Mouse (Mus musculus) liver, embryonic 12.5 days (tissue): ENCODE results near the gene Ugt1a2. TPM values are rescaled to one million over a fixed set of nuclear protein-coding genes. Genes with fewer than 3 reads are reported as not detected.
A peak's percentile ranks its signal among the peaks of the same experiment; 100 is the strongest.
"Not testable (repeated sequence)": the region's sequence is repeated elsewhere in the genome, so short reads cannot be mapped to it uniquely, and the experiment has no call there.

Experiments used
- ATAC-seq: fragments of 200-750 bp; cut with Nextera tagmentation; 2 replicates; pipeline ENCODE4 v1.8.0; 2017; ENCODE audit warnings: moderate number of reproducible peaks, mild to moderate bottlenecking, moderate library complexity
- H3K27ac ChIP-seq: fragments of 300-500 bp; sonication (generic); 2 replicates; pipeline ENCODE4 v1.5.1; 2016; ENCODE audit warnings: mild to moderate bottlenecking
- H3K27me3 ChIP-seq: fragments of 300-500 bp; sonication (generic); replicated peaks from 2 replicates; pipeline ENCODE4 v1.6.1; 2016; ENCODE audit warnings: mild to moderate bottlenecking, moderate library complexity
- H3K36me3 ChIP-seq: fragments of 300-500 bp; sonication (generic); 2 replicates; pipeline ENCODE4 v1.6.1; 2016; ENCODE audit warnings: mild to moderate bottlenecking, moderate library complexity
- H3K4me1 ChIP-seq: fragments of 300-500 bp; sonication (generic); 2 replicates; pipeline ENCODE4 v1.6.1; 2016
- H3K4me2 ChIP-seq: fragments of 300-500 bp; sonication (generic); 2 replicates; pipeline ENCODE4 v1.6.1; 2016; ENCODE audit warnings: mild to moderate bottlenecking, moderate library complexity
- H3K4me3 ChIP-seq: fragments of 300-500 bp; sonication (generic); 2 replicates; pipeline ENCODE4 v1.5.1; 2016; ENCODE audit warnings: mild to moderate bottlenecking, moderate library complexity
- H3K9ac ChIP-seq: fragments of 300-500 bp; sonication (generic); 2 replicates; pipeline ENCODE4 v1.6.1; 2016; ENCODE audit warnings: mild to moderate bottlenecking, moderate library complexity
- H3K9me3 ChIP-seq: fragments of 300-500 bp; sonication (generic); replicated peaks from 2 replicates; pipeline ENCODE4 v1.6.1; 2016; ENCODE audit warnings: mild to moderate bottlenecking, moderate library complexity
- WGBS: fragments of 180-500 bp; shearing (Covaris S2); methylation state at CpG from one replicate; pipeline ENCODE4 v1.1.7; 2016; ENCODE audit not compliant: insufficient replicate concordance; 5-methylcytosine and 5-hydroxymethylcytosine counted together
- polyA plus RNA-seq: library from polyadenylated mRNA; unstranded; fragments of >200 nt; fragmentation: Nextera tagmentation; extraction: Ambion mirVana; gene quantifications from 2 replicates; pipeline ENCODE4 v1.2.1, GENCODE M21; 2016

Gene Ugt1a2
- polyA plus RNA-seq: not detected in 2 replicates

GRCm38 (mm10) chr1:88200456-88200855 lies at the start of gene Ugt1a2:
Gene Ugt1a2 (plus strand): TSS chr1:88200601.
- Histone ChIP-seq H3K9ac (no peak within 1 kb of the TSS), H3K36me3 (no peaks in the 10 kb centered on the region), H3K4me1 (peaks cover 11% of the 10 kb centered on the region), H3K9me3 (no peaks in the 10 kb centered on the region), H3K27me3 (peaks cover 14% of the 10 kb centered on the region), H3K4me2 (no peak within 1 kb of the TSS), H3K27ac (no peak within 1 kb of the TSS), H3K4me3 (no peak within 1 kb of the TSS)
- 69% methylated on average over 7 of the region's 7 CpGs for WGBS
- ATAC-seq: no peak

DNA sequence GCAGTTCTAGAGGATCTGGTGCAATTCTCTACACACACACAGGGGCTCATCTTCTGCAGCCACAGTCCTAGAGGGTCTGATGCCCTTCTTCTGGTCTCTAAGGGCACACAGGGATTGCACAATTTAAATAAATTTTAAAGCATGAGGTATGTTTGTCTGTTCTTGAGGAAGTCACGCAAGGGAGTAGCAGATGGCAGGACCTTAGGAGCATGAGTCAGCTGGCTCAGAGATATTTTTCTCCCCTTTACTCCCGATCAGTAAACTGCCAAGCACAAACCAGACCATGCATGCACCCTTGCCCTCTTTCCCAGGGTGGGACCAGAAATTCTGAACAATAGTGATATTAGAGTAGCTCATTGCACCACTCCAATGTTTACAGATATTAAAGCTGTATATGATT lies 42.0 kb upstream of the Ugt1a2 start:
- Histone ChIP-seq H3K9ac (no peak overlapping the region), H3K4me2 (no peak overlapping the region), H3K4me3 (no peak overlapping the region), H3K36me3 (no peaks in the 10 kb centered on the region), H3K4me1 (no peaks in the 10 kb centered on the region), H3K27me3 (no peaks in the 10 kb centered on the region), H3K27ac (no peak overlapping the region), H3K9me3 (no peaks in the 10 kb centered on the region)
- ATAC-seq: no peak
- WGBS: 52% methylated on average over 2 of the region's 2 CpGs

DNA sequence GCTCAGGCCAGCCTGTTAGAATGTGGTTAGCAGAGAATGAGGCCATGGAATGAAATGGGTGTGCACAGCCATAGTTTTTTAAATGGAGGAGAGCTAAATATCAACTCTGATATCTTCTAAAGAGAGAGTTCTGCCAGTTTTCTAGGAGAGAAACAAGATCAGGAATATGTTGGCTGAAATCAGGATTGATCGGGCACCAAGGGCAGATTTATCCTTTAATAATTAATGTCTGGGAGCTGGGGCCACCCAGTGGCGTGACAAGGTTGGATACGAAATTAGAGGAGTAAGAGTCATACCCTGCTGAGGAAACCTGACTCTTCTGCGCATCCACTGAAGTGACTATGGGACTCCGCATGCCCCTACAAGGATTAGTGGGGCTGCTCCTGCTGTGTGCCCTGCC lies 34.7 kb upstream of the Ugt1a2 start, which contains the start of gene Ugt1a5:
Gene Ugt1a5, plus strand, starts transcription at position 302 of the 400 bp plus-strand sequence.
- H3K9me3 ChIP-seq: 0 out of 2 replicates have a peak, but pooled peaks cover under 1% of the 10 kb centered on the region
- no peak for ATAC-seq

GRCm38 (mm10) chr1:88172190-88172589 lies 28.2 kb upstream of the Ugt1a2 start:
- H3K27me3 ChIP-seq, H3K9ac ChIP-seq, H3K27ac ChIP-seq, ATAC-seq, H3K4me2 ChIP-seq, H3K4me3 ChIP-seq, H3K4me1 ChIP-seq, H3K36me3 ChIP-seq: not testable (repeated sequence)
- 75% methylated on average over 7 of the region's 7 CpGs for WGBS
- peaks cover 23% of the 10 kb centered on the region for H3K9me3 ChIP-seq

More for the DNA sequence above, 34.7 kb upstream of the Ugt1a2 start, which contains the start of gene Ugt1a5:
- Histone ChIP-seq H3K4me2 (no peak within 1 kb of the TSS), H3K27me3 (no peaks in the 10 kb centered on the region), H3K4me1 (no peaks in the 10 kb centered on the region), H3K27ac (no peak within 1 kb of the TSS), H3K36me3 (no peaks in the 10 kb centered on the region), H3K4me3 (no peak within 1 kb of the TSS), H3K9ac (no peak within 1 kb of the TSS)
- WGBS: 68% methylated on average over 5 of the region's 5 CpGs

- Histone ChIP-seq H3K4me1 (no peaks in the 10 kb centered on the region), H3K4me3 (no peak overlapping the region), H3K9me3 (peaks cover 25% of the 10 kb centered on the region), H3K27ac (no peak overlapping the region), H3K36me3 (no peaks in the 10 kb centered on the region), H3K27me3 (no peaks in the 10 kb centered on the region), H3K4me2 (no peak overlapping the region), H3K9ac (no peak overlapping the region)
- WGBS: 67% methylated on average over 1 of the region's 1 CpGs
- ATAC-seq: no peak
Measured at GRCm38 (mm10) chr1:88179657-88180056, 20.7 kb upstream of the Ugt1a2 start.

GRCm38 (mm10) chr1:88186325-88186935 lies 14.0 kb upstream of the Ugt1a2 start:
- Histone ChIP-seq H3K4me2 (no peak overlapping the region), H3K27me3 (no peaks in the 10 kb centered on the region), H3K4me1 (no peaks in the 10 kb centered on the region), H3K9me3 (no peaks in the 10 kb centered on the region), H3K4me3 (no peak overlapping the region), H3K36me3 (no peaks in the 10 kb centered on the region), H3K9ac (no peak overlapping the region), H3K27ac (no peak overlapping the region)
- ATAC-seq: no peak
- WGBS: 68% methylated on average over 5 of the region's 5 CpGs

DNA sequence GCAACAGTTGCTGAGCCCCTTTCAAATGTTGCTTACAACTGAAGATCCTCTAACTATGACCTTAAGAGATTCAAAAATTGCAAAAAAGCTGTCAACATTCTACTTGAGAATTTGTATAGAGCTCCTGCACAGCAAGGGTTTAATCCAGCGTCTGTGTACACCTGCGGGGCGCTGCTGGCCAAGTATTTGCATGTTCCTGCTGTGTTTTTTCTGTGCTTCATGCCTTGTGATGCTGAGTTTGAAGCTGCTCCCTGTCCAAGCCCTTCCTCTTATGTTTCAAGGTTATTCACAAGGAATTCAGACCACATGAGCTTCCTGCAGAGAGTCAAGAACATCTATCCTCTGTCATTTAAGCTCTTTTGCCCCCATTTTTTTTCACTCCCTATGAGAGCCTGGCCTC lies 8.3 kb upstream of the Ugt1a2 start:
- Histone ChIP-seq H3K4me1 (no peaks in the 10 kb centered on the region), H3K36me3 (no peaks in the 10 kb centered on the region), H3K4me3 (no peak overlapping the region), H3K9me3 (no peaks in the 10 kb centered on the region), H3K27me3 (no peaks in the 10 kb centered on the region), H3K9ac (no peak overlapping the region), H3K4me2 (no peak overlapping the region), H3K27ac (no peak overlapping the region)
- WGBS: 64% methylated on average over 3 of the region's 3 CpGs
- no peak for ATAC-seq

- no peak for ATAC-seq
- no peak overlapping the region for H3K4me2 ChIP-seq
- H3K9me3 ChIP-seq: no peaks in the 10 kb centered on the region
- 80% methylated on average over 1 of the region's 1 CpGs for WGBS
- no peak overlapping the region for H3K27ac ChIP-seq
- H3K4me1 ChIP-seq: no peaks in the 10 kb centered on the region
- H3K4me3 ChIP-seq: no peak overlapping the region
- H3K36me3 ChIP-seq: no peaks in the 10 kb centered on the region
- H3K27me3 ChIP-seq: peaks cover 14% of the 10 kb centered on the region
- H3K9ac ChIP-seq: no peak overlapping the region
Measured at GRCm38 (mm10) chr1:88195687-88196086, 4.7 kb upstream of the Ugt1a2 start.

DNA sequence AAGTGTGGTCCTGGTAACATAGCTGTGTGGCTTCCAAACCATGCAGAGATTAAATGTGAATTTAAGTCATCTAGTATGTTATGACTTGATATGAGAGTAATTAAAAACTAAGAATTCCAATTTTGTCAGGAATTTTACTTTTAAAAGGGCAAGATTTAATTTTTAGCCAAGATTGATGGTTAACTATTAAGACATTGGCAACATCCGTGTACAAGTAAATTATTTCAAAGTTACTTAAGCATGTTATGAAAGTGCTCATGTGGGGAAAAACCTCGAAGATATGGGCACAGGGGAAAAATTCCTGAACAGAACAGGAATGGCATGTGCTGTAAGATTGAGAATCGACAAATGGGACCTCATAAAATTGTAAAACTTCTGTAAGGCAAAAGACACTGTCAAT lies 3.0 kb upstream of the Ugt1a2 start:
- Histone ChIP-seq H3K9me3 (no peaks in the 10 kb centered on the region), H3K9ac (no peak overlapping the region), H3K4me1 (no peaks in the 10 kb centered on the region), H3K27ac (no peak overlapping the region), H3K36me3 (no peaks in the 10 kb centered on the region), H3K4me3 (no peak overlapping the region), H3K27me3 (peaks cover 14% of the 10 kb centered on the region), H3K4me2 (no peak overlapping the region)
- no peak for ATAC-seq
- WGBS: 49% methylated on average over 3 of the region's 3 CpGs

GRCm38 (mm10) chr1:88199996-88200395 lies 405 bp upstream of the Ugt1a2 start:
- Histone ChIP-seq H3K4me2 (no peak overlapping the region), H3K9me3 (no peaks in the 10 kb centered on the region), H3K4me1 (peaks cover 7% of the 10 kb centered on the region), H3K27ac (no peak overlapping the region), H3K9ac (no peak overlapping the region), H3K36me3 (no peaks in the 10 kb centered on the region), H3K4me3 (no peak overlapping the region), H3K27me3 (peaks cover 14% of the 10 kb centered on the region)
- ATAC-seq: no peak
- 59% methylated on average over 2 of the region's 2 CpGs for WGBS

GRCm38 (mm10) chr1:88205294-88205922 lies 5.0 kb downstream of the Ugt1a2 start, which contains the start of gene Dnajb3:
Gene Dnajb3 (minus strand): TSS chr1:88205782.
- peak within 1 kb of the TSS; percentile 82 for H3K9ac ChIP-seq
- 0 out of 2 replicates have a peak, but pooled peaks cover 2% of the 10 kb centered on the region for H3K27me3 ChIP-seq
- H3K4me3 ChIP-seq: peak within 1 kb of the TSS; percentile 66
- H3K27ac ChIP-seq: peak within 1 kb of the TSS; percentile 94
- no peaks in the 10 kb centered on the region for H3K9me3 ChIP-seq
- H3K36me3 ChIP-seq: no peaks in the 10 kb centered on the region
- H3K4me1 ChIP-seq: peaks cover 42% of the 10 kb centered on the region
- H3K4me2 ChIP-seq: peak within 1 kb of the TSS; percentile 87
- peak; percentile 89 for ATAC-seq
- 5% methylated on average over 62 of the region's 62 CpGs for WGBS

DNA sequence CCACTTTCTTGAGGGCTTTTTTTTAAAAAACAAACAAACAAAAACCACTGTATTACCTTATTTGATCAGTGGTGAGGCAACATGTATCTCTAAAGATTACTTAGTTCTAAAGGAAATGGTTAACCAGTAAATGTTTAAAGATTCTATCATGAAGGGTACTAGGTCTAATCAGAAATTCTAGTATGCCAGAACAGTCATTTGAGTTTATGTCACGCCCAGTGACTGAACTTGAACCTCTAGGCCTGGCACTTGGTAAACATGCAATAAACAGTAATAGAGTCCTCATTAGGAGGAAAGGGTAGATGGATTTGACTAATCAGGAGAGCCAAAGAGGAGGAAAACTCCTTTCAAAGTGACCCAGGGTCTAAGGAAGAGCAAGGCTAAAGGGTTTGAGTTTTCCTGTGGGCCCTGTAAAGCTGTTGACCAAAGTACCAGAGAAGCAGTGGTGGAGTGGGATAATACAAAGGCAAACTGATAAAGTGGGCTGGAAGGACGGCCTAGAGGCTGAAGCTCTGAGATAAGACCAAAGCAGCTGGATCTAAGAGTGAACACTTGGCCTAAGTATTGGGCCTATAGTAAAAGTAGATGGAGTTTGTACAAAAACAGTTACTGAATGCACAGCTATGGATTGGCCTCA lies 6.6 kb downstream of the Ugt1a2 start:
- Histone ChIP-seq H3K9ac (peak overlapping the region; percentile 39; the same call in 1 of the 2 replicates), H3K4me2 (peak overlapping the region; percentile 49), H3K36me3 (no peaks in the 10 kb centered on the region), H3K27ac (peak overlapping the region; percentile 94), H3K4me3 (no peak overlapping the region), H3K9me3 (peaks cover 3% of the 10 kb centered on the region), H3K4me1 (peaks cover 42% of the 10 kb centered on the region), H3K27me3 (no peaks in the 10 kb centered on the region)
- peak; percentile 91 for ATAC-seq
- WGBS: 22% methylated on average over 2 of the region's 2 CpGs
